Mouse (Mus musculus) bone marrow, adult 2 months (tissue): Measurements from ENCODE around the gene Atg10. TPM values are rescaled to one million over a fixed set of nuclear protein-coding genes. Genes with fewer than 3 reads are reported as not detected.

ENCODE experiments used
- H3K27ac ChIP-seq: fragments of 200-500 bp; 2 replicates; pipeline ENCODE4 v1.5.1; 2012; ENCODE audit warnings: low read depth, mild to moderate bottlenecking, control low read depth, inconsistent platforms, low read length; ENCODE audit not compliant: control insufficient read depth, poor library complexity, insufficient read depth
- H3K4me1 ChIP-seq: fragments of 200-500 bp; 2 replicates; pipeline ENCODE4 v1.6.1; 2011; ENCODE audit warnings: low read length; ENCODE audit not compliant: control insufficient read depth, insufficient read depth
- H3K4me3 ChIP-seq: fragments of 200-500 bp; replicated peaks from 2 replicates; pipeline ENCODE3; 2011; ENCODE audit warnings: mild to moderate bottlenecking, low read depth, low read length, control low read depth; ENCODE audit not compliant: control insufficient read depth
- CTCF ChIP-seq: fragments of 200-500 bp; IDR thresholded peaks from 2 replicates; pipeline ENCODE4 v1.5.1; 2011; ENCODE audit warnings: low read length, control low read depth; ENCODE audit not compliant: control insufficient read depth, insufficient read depth
- POLR2A ChIP-seq: fragments of 200-500 bp; IDR thresholded peaks from 2 replicates; pipeline ENCODE4 v1.6.1; 2011; ENCODE audit warnings: low read depth, mild to moderate bottlenecking, control low read depth, low read length, borderline replicate concordance; ENCODE audit not compliant: control insufficient read depth
- whole genome bisulfite sequencing: fragments of 180-500 bp; shearing (Covaris S2); methylation state at CpG from one replicate; pipeline ENCODE4 v1.1.7; 2018; 5-methylcytosine and 5-hydroxymethylcytosine counted together
- polyA plus RNA-seq: library from polyadenylated mRNA; stranded (reverse); fragments of >200 nt; gene quantifications from 2 replicates; pipeline ENCODE4 v1.2.4, GENCODE M21; 2011; ENCODE audit warnings: low replicate concordance; ENCODE audit not compliant: missing spikeins, insufficient read depth, insufficient read length

The Atg10 gene
- polyA plus RNA-seq, 1 experiment, result 3.5 TPM

GRCm38 (mm10) chr13:91091731-91092190, 132.0 kb downstream of the Atg10 start:
- no peak for TF ChIP-seq CTCF
- TF ChIP-seq POLR2A, result no peak
- Histone ChIP-seq H3K4me1 (no peaks in the 10 kb centered on the region; the same call in 1 of the 2 replicates), H3K27ac (no peak overlapping the region), H3K4me3 (no peak overlapping the region)
- 43% methylated on average over 2 of the region's 2 CpGs for WGBS

- 61% methylated on average over 4 of the region's 4 CpGs for WGBS
Observed at GRCm38 (mm10) chr13:91090861-91091730, 132.7 kb downstream of the Atg10 start.

GRCm38 (mm10) chr13:91086361-91086900, 137.3 kb downstream of the Atg10 start:
- TF ChIP-seq CTCF (no peak), POLR2A (no peak)
- WGBS, result 91% methylated on average over 12 of the region's 12 CpGs
- no peaks in the 10 kb centered on the region; the same call in 1 of the 2 replicates for H3K4me1 ChIP-seq
- H3K27ac ChIP-seq, result no peak overlapping the region
- H3K4me3 ChIP-seq, result no peak overlapping the region

More at GRCm38 (mm10) chr13:91090861-91091730, 132.7 kb downstream of the Atg10 start:
- no peaks in the 10 kb centered on the region; the same call in 1 of the 2 replicates for H3K4me1 ChIP-seq
- TF ChIP-seq POLR2A (no peak), CTCF (no peak)
- no peak overlapping the region for H3K27ac ChIP-seq
- H3K4me3 ChIP-seq, result no peak overlapping the region

GRCm38 (mm10) chr13:91072351-91072750, 151.4 kb downstream of the Atg10 start:
- TF ChIP-seq POLR2A (no peak), CTCF (no peak)
- H3K27ac ChIP-seq, result no peak overlapping the region
- H3K4me1 ChIP-seq, result no peaks in the 10 kb centered on the region
- no peak overlapping the region for H3K4me3 ChIP-seq
- 89% methylated on average over 2 of the region's 2 CpGs for WGBS

- TF ChIP-seq CTCF (no peak), POLR2A (no peak)
- no peaks in the 10 kb centered on the region for H3K4me1 ChIP-seq
- H3K27ac ChIP-seq, result no peak overlapping the region
- no peak overlapping the region for H3K4me3 ChIP-seq
- 80% methylated on average over 5 of the region's 5 CpGs for WGBS
Observed at GRCm38 (mm10) chr13:91060871-91061270, 162.9 kb downstream of the Atg10 start.

GRCm38 (mm10) chr13:91048171-91048570, 175.6 kb downstream of the Atg10 start:
- Histone ChIP-seq H3K27ac (no peak overlapping the region), H3K4me1 (no peaks in the 10 kb centered on the region), H3K4me3 (no peak overlapping the region)
- TF ChIP-seq CTCF (no peak), POLR2A (no peak)
- WGBS, result 88% methylated on average over 4 of the region's 4 CpGs

GRCm38 (mm10) chr13:91046851-91047250, 176.9 kb downstream of the Atg10 start:
- H3K4me3 ChIP-seq, result no peak overlapping the region
- no peak for TF ChIP-seq CTCF
- TF ChIP-seq POLR2A, result no peak
- no peak overlapping the region for H3K27ac ChIP-seq
- WGBS, result 90% methylated on average over 5 of the region's 5 CpGs
- H3K4me1 ChIP-seq, result no peaks in the 10 kb centered on the region

GRCm38 (mm10) chr13:91041236-91041635, 182.5 kb downstream of the Atg10 start:
- no peaks in the 10 kb centered on the region for H3K4me1 ChIP-seq
- WGBS, result 46% methylated on average over 1 of the region's 1 CpGs
- no peak overlapping the region for H3K27ac ChIP-seq
- no peak for TF ChIP-seq CTCF
- TF ChIP-seq POLR2A, result no peak
- H3K4me3 ChIP-seq, result no peak overlapping the region

GRCm38 (mm10) chr13:91040421-91040820, 183.3 kb downstream of the Atg10 start:
- TF ChIP-seq CTCF, result no peak
- TF ChIP-seq POLR2A, result no peak
- Histone ChIP-seq H3K27ac (no peak overlapping the region), H3K4me1 (no peaks in the 10 kb centered on the region)

More at GRCm38 (mm10) chr13:91040421-91040820, 183.3 kb downstream of the Atg10 start:
- no peak overlapping the region for H3K4me3 ChIP-seq
